Mouse (Mus musculus): ENCODE data around the gene Dll1. TPM values are rescaled to one million over a fixed set of nuclear protein-coding genes. Genes with fewer than 3 reads are reported as not detected.
A peak's percentile ranks its signal among the peaks of the same experiment; 100 is the strongest.

Dll1 gene
- polyA plus RNA-seq, 1 experiment from 2014 or later = 80.4 TPM

DNA sequence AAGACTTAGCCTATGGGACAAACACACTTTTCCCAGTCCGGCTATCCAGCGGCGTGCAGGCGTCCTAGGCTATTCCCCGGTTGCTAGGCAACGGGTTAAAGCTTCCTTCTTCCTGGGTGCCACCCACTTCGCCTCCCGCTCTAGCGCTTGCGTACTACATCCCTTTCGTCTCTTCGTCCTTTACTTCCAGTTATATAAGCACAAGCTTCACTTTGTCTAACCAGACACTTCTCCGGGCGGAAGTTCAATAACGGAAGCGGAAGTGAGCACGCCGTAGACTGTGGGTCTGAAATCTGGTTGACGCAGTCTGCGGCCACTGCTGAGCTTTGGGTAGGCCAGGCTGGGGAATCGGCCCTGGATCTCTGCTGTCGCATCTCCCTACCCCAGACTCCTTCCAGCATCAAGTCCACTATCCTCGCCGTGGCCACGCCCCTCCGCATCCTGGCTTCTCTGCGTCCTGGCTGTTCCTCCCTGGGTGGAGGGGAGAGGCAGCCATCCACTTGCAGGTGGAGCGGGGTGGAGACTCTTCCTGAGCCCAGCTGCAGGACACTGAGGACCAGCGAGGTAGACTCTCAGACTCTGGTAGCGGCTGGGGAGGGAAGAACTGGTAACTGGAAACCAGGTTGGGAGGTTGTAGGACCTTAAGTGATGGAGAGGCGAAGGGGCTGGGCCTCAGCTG, 19.5 kb upstream of the Dll1 start, which contains the start of gene Fam120b:
TSS of gene Fam120b (plus strand) at position 206 of the 679 bp plus-strand sequence.
- Histone ChIP-seq H3K36me3 (no peaks in the 10 kb centered on the region), H3K9me3 (no peaks in the 10 kb centered on the region), H3K4me1 (peaks cover 18% of the 10 kb centered on the region), H3K9ac (peak within 1 kb of the TSS; percentile 79), H3K27ac (peak within 1 kb of the TSS; percentile 79), H3K27me3 (replicated peaks) (no peaks in the 10 kb centered on the region), H3K4me3 (peak within 1 kb of the TSS; percentile 71), H3K4me2 (replicated peaks) (peak within 1 kb of the TSS; percentile 80)
- ATAC-seq (ENCODE audit: low FRiP score, low read depth) = peak; percentile 97
- under 1% methylated on average over 31 of the region's 31 CpGs for WGBS

DNA sequence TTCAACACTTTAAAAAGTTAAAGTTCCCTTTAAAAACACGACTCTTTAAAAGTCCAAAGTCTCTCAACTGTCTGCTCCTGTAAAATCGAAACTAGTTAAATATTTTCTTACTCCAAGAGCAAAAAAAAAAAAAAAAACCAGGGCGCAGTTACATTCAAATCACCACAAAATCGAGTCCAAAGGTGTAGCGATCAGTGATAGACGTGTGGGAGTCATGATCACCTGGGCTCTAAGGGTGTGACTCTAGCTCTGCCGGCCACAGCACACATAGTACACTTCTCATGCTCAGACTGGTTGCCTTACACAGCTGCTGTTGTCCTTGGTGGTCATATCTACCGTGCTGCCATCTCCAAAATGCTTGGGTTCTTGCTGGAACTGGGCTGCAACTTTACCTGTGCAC, 12.7 kb upstream of the Dll1 start:
- no peak overlapping the region for H3K9ac ChIP-seq
- no peak overlapping the region for H3K4me3 ChIP-seq
- H3K36me3 ChIP-seq = no peaks in the 10 kb centered on the region
- no peaks in the 10 kb centered on the region for H3K27me3 ChIP-seq (replicated peaks)
- H3K9me3 ChIP-seq = no peaks in the 10 kb centered on the region
- H3K4me1 ChIP-seq = no peaks in the 10 kb centered on the region
- H3K27ac ChIP-seq = no peak overlapping the region
- no peak for ATAC-seq (ENCODE audit: low FRiP score, low read depth)
- 84% methylated on average over 8 of the region's 8 CpGs for WGBS
- H3K4me2 ChIP-seq (replicated peaks) = no peak overlapping the region

- no peaks in the 10 kb centered on the region for H3K36me3 ChIP-seq
- no peak overlapping the region for H3K27ac ChIP-seq
- H3K4me1 ChIP-seq = no peaks in the 10 kb centered on the region
- ATAC-seq (ENCODE audit: low FRiP score, low read depth) = no peak
- H3K4me3 ChIP-seq = no peak overlapping the region
- H3K9me3 ChIP-seq = no peaks in the 10 kb centered on the region
- WGBS = 78% methylated on average over 4 of the region's 4 CpGs
- H3K27me3 ChIP-seq (replicated peaks) = no peaks in the 10 kb centered on the region
- H3K9ac ChIP-seq = no peak overlapping the region
- no peak overlapping the region for H3K4me2 ChIP-seq (replicated peaks)
These were observed 12.2 kb upstream of the Dll1 start for GRCm38 (mm10) chr17:15388892-15389291.

DNA sequence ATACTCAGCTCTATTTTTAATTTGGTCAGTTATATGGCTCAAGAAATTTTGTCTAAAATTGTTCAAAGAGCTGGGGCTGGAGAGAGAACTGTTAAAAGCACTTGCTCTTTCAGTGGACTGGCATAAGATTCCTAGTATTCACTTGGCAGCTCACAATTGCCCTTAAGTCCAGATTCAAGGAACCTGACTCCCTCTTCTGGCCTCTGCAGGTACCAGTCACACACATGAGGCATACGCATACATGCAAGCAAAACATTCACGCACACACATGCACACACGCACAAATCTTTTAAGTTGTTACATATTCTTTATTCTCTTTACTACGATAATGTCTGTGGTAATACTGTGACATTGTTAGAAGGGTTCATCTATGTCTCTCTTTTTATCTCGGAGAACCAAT, 6.7 kb upstream of the Dll1 start:
- H3K27me3 ChIP-seq (replicated peaks) = peaks cover 10% of the 10 kb centered on the region; the same call in 1 of the 2 replicates
- peaks cover 41% of the 10 kb centered on the region for H3K4me1 ChIP-seq
- H3K27ac ChIP-seq = no peak overlapping the region
- H3K4me2 ChIP-seq (replicated peaks) = no peak overlapping the region
- H3K4me3 ChIP-seq = no peak overlapping the region
- H3K36me3 ChIP-seq = no peaks in the 10 kb centered on the region
- ATAC-seq (ENCODE audit: low FRiP score, low read depth) = no peak
- H3K9ac ChIP-seq = no peak overlapping the region
- no peaks in the 10 kb centered on the region for H3K9me3 ChIP-seq
- 94% methylated on average over 5 of the region's 5 CpGs for WGBS

DNA sequence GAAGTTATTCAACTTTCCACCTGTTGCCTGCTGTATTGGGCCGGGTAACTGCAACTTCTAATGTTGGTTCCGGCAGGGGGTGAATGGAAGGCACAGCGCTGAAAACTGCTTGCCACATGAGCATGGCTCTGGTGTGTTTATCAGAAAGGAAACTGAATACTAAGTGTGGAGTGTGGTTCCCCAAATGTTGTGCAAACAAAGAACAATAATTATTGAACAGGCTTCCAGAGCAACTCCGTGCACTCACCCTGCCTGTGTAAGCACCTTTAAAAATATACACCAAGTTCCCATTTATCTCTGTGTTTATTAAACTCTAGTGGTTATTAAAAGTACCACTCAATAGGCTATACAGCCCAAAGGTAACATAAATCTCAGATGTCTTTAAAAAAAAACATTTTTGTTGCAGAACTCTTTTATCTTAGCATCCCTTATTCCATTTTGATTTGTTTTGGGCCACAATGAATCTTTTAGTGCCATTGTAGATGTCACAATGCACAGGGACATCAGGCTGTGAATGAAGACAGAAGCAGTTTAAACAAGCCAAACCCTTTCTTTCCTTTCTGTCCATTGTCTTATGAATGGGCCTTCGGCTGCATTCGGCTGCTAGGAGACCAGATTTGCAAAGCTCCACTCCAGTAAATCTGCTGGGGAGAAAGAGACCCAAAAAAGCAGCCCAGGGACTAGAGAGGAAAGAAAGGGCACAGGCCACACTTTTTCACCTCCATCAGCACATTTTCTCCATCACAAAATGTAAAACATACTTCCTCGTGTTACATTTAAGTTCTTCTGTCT, 5.4 kb upstream of the Dll1 start:
- WGBS = 8% methylated on average over 7 of the region's 7 CpGs
- Histone ChIP-seq H3K9ac (no peak overlapping the region), H3K4me2 (replicated peaks) (peak overlapping the region; percentile 88), H3K27me3 (replicated peaks) (peaks cover 10% of the 10 kb centered on the region; the same call in 1 of the 2 replicates), H3K4me3 (no peak overlapping the region), H3K27ac (no peak overlapping the region), H3K36me3 (no peaks in the 10 kb centered on the region), H3K9me3 (no peaks in the 10 kb centered on the region), H3K4me1 (peaks cover 53% of the 10 kb centered on the region)
- ATAC-seq (ENCODE audit: low FRiP score, low read depth) = no peak

DNA sequence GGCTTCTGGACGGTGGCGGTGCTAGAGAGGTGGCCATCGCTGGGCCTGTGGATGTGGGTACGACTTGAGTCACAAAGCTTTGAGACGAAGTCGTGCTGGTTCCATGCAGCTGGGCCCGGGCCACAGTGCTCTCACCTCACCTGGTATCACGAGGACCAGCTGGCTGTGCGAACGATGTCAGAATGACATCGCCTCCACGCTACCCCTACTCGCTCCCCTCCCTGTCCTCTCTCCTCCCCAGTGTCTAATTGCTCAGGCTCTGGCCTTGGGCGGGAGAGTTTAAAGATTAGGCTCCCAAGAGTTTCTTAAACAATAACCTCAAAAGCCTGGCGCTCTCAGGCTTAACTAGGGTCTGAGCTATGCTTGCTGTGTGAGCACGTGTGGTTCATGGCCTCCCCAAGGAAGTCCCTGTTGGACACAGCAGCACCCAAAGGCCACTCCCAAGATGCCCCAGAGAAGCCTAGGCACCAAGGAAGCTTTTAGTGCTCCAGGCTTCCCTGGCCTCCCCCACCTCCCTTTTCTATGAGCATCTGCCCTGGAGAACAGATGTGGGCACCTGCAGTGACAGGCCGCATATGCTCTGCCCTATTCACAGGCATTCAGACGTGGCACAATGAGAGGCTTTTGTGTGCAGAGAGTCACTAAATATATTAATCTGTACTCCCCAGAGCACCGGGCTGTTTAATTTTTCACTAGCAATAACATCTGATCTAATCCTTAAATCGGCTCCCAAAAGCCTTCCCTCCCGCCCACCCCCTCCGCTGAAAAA, 4.6 kb upstream of the Dll1 start:
- Histone ChIP-seq H3K36me3 (no peaks in the 10 kb centered on the region), H3K4me3 (peak overlapping the region; percentile 39), H3K27me3 (replicated peaks) (peaks cover 10% of the 10 kb centered on the region; the same call in 1 of the 2 replicates), H3K27ac (peak overlapping the region; percentile 67), H3K4me1 (peaks cover 53% of the 10 kb centered on the region), H3K4me2 (replicated peaks) (peak overlapping the region; percentile 88), H3K9me3 (no peaks in the 10 kb centered on the region), H3K9ac (peak overlapping the region; percentile 53)
- ATAC-seq (ENCODE audit: low FRiP score, low read depth) = peak; percentile 15
- WGBS = 3% methylated on average over 22 of the region's 22 CpGs

DNA sequence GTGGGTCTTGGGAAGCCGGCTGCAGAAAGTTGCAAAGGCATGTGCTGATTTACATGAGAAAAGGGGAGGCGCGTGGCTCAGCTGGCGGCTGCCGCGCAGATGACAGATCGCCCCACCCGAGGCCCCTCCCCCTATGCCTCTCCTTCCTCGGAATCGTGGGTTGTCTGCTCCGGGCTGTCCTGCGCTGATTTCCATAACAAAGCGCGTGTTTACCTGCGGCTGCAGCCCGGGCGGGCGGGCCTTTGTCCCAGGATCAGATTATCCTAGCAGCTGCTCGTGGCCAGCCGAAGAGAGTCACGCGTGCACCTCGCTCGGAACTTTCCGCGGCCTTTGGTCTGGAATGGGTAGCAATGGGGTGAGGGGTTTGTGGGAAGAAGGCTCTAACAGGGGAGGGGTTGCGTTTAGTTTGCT, 4.0 kb upstream of the Dll1 start:
- Histone ChIP-seq H3K27ac (peak overlapping the region; percentile 67), H3K9ac (peak overlapping the region; percentile 53), H3K9me3 (no peaks in the 10 kb centered on the region), H3K36me3 (no peaks in the 10 kb centered on the region), H3K4me1 (peaks cover 53% of the 10 kb centered on the region), H3K4me2 (replicated peaks) (peak overlapping the region; percentile 88), H3K27me3 (replicated peaks) (peaks cover 10% of the 10 kb centered on the region; the same call in 1 of the 2 replicates), H3K4me3 (peak overlapping the region; percentile 39)
- peak; percentile 36 for ATAC-seq (ENCODE audit: low FRiP score, low read depth)
- WGBS = under 1% methylated on average over 27 of the region's 27 CpGs

- Histone ChIP-seq H3K27ac (no peak overlapping the region), H3K9ac (peak overlapping the region; percentile 53; the same call in 1 of the 2 replicates), H3K9me3 (no peaks in the 10 kb centered on the region), H3K4me2 (replicated peaks) (peak overlapping the region; percentile 88), H3K27me3 (replicated peaks) (peaks cover 10% of the 10 kb centered on the region; the same call in 1 of the 2 replicates), H3K4me1 (peaks cover 53% of the 10 kb centered on the region), H3K4me3 (peak overlapping the region; percentile 39), H3K36me3 (no peaks in the 10 kb centered on the region)
- WGBS = 6% methylated on average over 17 of the region's 17 CpGs
- no peak for ATAC-seq (ENCODE audit: low FRiP score, low read depth)
These were observed 3.3 kb upstream of the Dll1 start for GRCm38 (mm10) chr17:15379741-15380526.

DNA sequence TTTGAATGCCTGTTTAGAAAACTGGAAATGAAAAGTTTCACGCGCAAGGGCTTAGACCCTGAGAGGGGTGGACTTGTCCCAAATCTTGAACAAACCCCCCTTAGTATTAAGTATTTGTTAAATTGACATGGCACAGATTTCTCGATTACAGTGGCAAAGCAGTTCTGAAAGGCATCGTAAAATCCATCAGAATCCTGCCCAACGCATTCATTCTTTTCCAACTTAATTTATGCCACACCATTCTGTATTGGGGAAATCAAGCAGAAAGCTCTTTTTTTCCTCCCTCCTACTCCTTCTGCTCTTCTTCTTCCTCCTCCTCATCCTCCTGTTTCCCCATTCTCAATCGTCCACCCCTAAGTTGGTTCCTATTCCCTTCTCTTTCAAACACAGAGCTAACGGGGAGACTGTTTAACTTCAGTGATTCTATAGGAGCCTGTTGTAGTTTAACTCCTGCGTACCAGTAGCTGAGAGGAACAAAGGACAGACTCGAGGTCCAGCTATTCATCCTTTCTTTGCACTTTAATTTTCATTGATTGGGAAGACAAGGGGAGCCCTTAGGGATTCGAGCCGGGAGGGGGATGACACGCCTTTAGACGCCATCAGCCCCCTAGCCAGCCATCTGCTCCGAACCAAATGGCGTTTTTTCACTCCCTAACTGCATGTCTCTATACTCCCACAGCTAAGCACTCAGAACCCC, 1.9 kb upstream of the Dll1 start:
- Histone ChIP-seq H3K4me2 (replicated peaks) (peak overlapping the region; percentile 88), H3K27ac (no peak overlapping the region), H3K9me3 (no peaks in the 10 kb centered on the region), H3K4me1 (peaks cover 65% of the 10 kb centered on the region), H3K27me3 (replicated peaks) (peaks cover 10% of the 10 kb centered on the region; the same call in 1 of the 2 replicates), H3K4me3 (no peak overlapping the region), H3K9ac (no peak overlapping the region), H3K36me3 (no peaks in the 10 kb centered on the region; the same call in 1 of the 2 replicates)
- peak; percentile 5; the same call in 1 of the 2 replicates for ATAC-seq (ENCODE audit: low FRiP score, low read depth)
- under 1% methylated on average over 15 of the region's 15 CpGs for WGBS

- Histone ChIP-seq H3K27me3 (replicated peaks) (peaks cover 13% of the 10 kb centered on the region; the same call in 1 of the 2 replicates), H3K4me2 (replicated peaks) (peak overlapping the region; percentile 88), H3K27ac (no peak overlapping the region; the same call in 1 of the 2 replicates), H3K36me3 (peaks cover 4% of the 10 kb centered on the region; the same call in 1 of the 2 replicates), H3K9me3 (no peaks in the 10 kb centered on the region), H3K4me3 (no peak overlapping the region), H3K9ac (no peak overlapping the region), H3K4me1 (peaks cover 72% of the 10 kb centered on the region)
- 0% methylated on average over 1 of the region's 1 CpGs for WGBS
- ATAC-seq (ENCODE audit: low FRiP score, low read depth) = no peak
These were observed 1.2 kb upstream of the Dll1 start for GRCm38 (mm10) chr17:15377901-15378300.
